Mouse (Mus musculus) C2C12 (cell line): ENCODE data around the gene Crtc1.

Experiments used
- CTCF ChIP-seq: IDR thresholded peaks from one replicate; pipeline ENCODE4 v1.5.1; 2011; ENCODE audit not compliant: control insufficient read depth, insufficient read depth, insufficient read length
- FOSL1 ChIP-seq: IDR thresholded peaks from one replicate; pipeline ENCODE4 v1.8.0; 2011; ENCODE audit warnings: mild to moderate bottlenecking, low read length; ENCODE audit not compliant: poor library complexity, insufficient read depth, severe bottlenecking
- MAX ChIP-seq: IDR thresholded peaks from one replicate; pipeline ENCODE4 v1.6.1; 2011; ENCODE audit warnings: mild to moderate bottlenecking, control low read depth
- USF1 ChIP-seq: IDR thresholded peaks from one replicate; pipeline ENCODE4 v1.6.1; 2011; ENCODE audit warnings: low read depth, mild to moderate bottlenecking, control low read depth, moderate library complexity

DNA sequence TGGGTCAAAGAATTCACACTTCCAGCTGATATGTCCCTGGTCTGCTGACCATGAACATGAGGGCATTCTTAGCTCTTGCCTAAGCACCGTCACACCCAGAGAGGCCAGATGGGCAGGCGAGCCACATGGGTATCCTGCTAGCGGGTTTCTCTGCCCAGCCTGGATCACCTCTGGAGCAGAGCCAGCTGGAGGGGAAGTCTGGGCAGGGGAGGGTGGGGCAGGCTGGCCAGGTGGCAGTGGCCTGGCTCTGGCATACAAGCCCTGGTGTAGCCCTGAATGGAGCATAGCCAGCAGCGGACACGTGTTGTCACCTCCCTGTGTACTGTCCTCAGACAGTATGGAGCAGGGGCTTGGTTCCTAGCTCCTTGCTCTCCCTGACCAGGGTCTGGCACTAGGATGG, 43.7 kb downstream of the Crtc1 start:
- TF ChIP-seq CTCF: no peak
- no peak for TF ChIP-seq FOSL1
- TF ChIP-seq MAX: no peak
- no peak for TF ChIP-seq USF1
